Mouse (Mus musculus): Measurements from ENCODE around the gene Xcr1. TPM values are rescaled to one million over a fixed set of nuclear protein-coding genes. Genes with fewer than 3 reads are reported as not detected.

The Xcr1 gene
- polyA plus RNA-seq, 1 experiment from 2014 or later = 0.05 TPM

DNA sequence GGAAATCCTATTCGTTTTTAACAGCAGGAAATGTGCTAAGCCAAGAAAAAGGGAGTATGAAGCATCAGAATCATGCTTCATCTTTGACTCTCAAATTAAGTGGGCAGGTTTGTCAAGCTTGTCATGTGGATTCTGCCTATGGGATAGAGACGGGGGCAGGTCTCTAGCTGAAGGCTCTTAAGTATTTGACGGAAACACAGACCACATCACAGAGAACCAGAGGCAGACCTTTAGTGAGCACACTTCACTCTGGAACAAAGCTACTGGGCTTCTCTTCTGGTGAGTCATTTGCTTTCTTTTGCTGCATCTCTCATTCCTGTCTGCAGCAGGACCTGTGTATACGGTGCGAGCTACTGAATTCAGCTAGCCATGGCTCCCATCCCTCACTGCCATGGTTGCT is 55.6 kb downstream of the Xcr1 start, which contains the start of gene Cxcr6:
Gene Cxcr6, plus strand, starts transcription at position 209 of the 400 bp plus-strand sequence.
- WGBS = 90% methylated on average over 5 of the region's 5 CpGs
- DNase-seq (ENCODE audit: low spot score) = no peak
- H3K27me3 ChIP-seq (ENCODE audit: insufficient read depth, poor library complexity, severe bottlenecking) = no peaks in the 10 kb centered on the region
- no peaks in the 10 kb centered on the region for H3K4me1 ChIP-seq (replicated peaks)
- H3K36me3 ChIP-seq = peaks cover 17% of the 10 kb centered on the region
- H3K9me3 ChIP-seq = no peaks in the 10 kb centered on the region
- H3K27ac ChIP-seq = no peak within 1 kb of the TSS
- H3K4me3 ChIP-seq = no peak within 1 kb of the TSS

DNA sequence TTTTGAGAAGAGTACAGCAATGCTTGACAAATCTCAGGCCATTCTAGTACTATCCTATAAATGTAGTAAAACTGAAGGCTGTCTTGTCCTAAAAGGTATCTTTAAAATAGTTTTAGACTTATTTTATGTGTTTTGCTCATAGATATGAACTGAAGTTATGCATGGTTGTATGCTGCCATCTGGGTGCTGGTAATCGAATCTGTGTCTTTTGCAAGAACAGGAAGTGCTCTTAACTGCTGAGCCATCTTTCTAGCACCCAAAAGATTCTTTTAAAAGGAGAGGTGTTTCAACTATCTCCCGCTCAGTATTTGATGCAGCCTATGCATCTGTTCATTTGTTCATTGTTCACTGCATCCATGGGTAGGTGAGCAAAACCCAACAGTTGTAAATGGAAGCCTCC is 56.6 kb downstream of the Xcr1 start:
- WGBS = 96% methylated on average over 2 of the region's 2 CpGs
- no peak for DNase-seq (ENCODE audit: low spot score)

DNA sequence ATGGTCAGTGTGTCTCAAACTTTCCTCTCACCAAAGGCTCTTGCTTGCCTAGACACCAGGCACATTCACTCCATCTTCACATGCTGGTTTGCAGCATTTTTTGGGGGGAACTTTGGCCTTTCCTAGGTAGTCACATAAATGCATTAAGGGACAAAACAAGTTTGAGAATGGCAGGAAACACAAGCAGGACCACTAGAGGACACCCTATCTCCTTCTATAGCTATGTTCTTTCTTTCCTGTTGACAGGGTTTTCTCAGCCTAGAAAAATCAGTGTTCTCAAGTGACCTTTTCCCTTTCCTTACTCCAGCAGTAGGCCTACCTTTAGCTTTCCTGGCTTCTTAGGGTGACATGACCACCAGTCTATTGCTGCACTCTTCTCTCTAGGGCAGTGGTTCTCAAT is 58.9 kb downstream of the Xcr1 start:
- no peaks in the 10 kb centered on the region for H3K27me3 ChIP-seq (ENCODE audit: insufficient read depth, poor library complexity, severe bottlenecking)
- DNase-seq (ENCODE audit: low spot score) = no peak
- no peaks in the 10 kb centered on the region for H3K4me1 ChIP-seq (replicated peaks)
- H3K4me3 ChIP-seq = no peak overlapping the region
- no peaks in the 10 kb centered on the region for H3K9me3 ChIP-seq
- H3K36me3 ChIP-seq = peaks cover 17% of the 10 kb centered on the region
- H3K27ac ChIP-seq = no peak overlapping the region

More for the DNA sequence above, 56.6 kb downstream of the Xcr1 start:
- Histone ChIP-seq H3K4me3 (no peak overlapping the region), H3K9me3 (no peaks in the 10 kb centered on the region), H3K27ac (no peak overlapping the region), H3K36me3 (peaks cover 17% of the 10 kb centered on the region), H3K4me1 (replicated peaks) (no peaks in the 10 kb centered on the region), H3K27me3 (ENCODE audit: insufficient read depth, poor library complexity, severe bottlenecking) (no peaks in the 10 kb centered on the region)

DNA sequence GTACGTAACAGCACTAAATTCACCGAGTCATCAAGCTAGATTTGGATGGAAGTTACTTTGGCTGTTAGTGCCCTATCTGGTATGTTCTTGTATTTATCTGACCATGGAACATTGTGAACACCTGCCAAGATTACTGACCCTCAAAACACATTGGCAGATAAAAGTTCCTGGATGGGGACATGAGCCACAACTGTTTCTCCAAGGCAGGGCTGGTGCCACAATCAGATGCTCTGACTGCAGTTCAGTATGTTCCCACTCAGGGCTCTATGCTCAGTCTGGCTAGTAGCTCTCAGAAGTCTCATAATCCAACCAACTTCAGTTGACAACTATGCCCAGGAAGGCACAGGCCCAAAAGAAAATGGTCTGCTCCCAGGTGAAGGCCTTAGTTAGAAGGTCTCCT is 59.4 kb downstream of the Xcr1 start:
- DNase-seq (ENCODE audit: low spot score) = no peak
- peaks cover 21% of the 10 kb centered on the region for H3K36me3 ChIP-seq
- no peak overlapping the region for H3K4me3 ChIP-seq
- no peaks in the 10 kb centered on the region for H3K27me3 ChIP-seq (ENCODE audit: insufficient read depth, poor library complexity, severe bottlenecking)
- no peaks in the 10 kb centered on the region for H3K4me1 ChIP-seq (replicated peaks)
- no peaks in the 10 kb centered on the region for H3K9me3 ChIP-seq
- no peak overlapping the region for H3K27ac ChIP-seq
- 98% methylated on average over 2 of the region's 2 CpGs for WGBS

Other genes with a start within 250 kb of the Xcr1 start
- 0.14 and 0.34 TPM in 2 replicates for gene Slc6a20b, start 229.5 kb downstream of the Xcr1 start, polyA plus RNA-seq (2016; fragmentation: Nextera tagmentation; extraction: Ambion mirVana)
- gene Ccr9, start 183.6 kb downstream of the Xcr1 start, polyA plus RNA-seq (2016; fragmentation: Nextera tagmentation; extraction: Ambion mirVana) = 0.04 and 0.09 TPM in 2 replicates
- 0.63 and 0.85 TPM in 2 replicates for gene Slc6a20a, start 183.1 kb downstream of the Xcr1 start, polyA plus RNA-seq (2016; fragmentation: Nextera tagmentation; extraction: Ambion mirVana)
- 36.6 and 39.0 TPM in 2 replicates for gene Lztfl1, start 144.3 kb downstream of the Xcr1 start, polyA plus RNA-seq (2016; fragmentation: Nextera tagmentation; extraction: Ambion mirVana)
- gene Cxcr6, start 55.6 kb downstream of the Xcr1 start, polyA plus RNA-seq (2016; fragmentation: Nextera tagmentation; extraction: Ambion mirVana) = 0.09 TPM in 1 of 2 replicates, not detected in the other
- 8.5 and 9.4 TPM in 2 replicates for gene Fyco1, start 10.1 kb downstream of the Xcr1 start, polyA plus RNA-seq (2016; fragmentation: Nextera tagmentation; extraction: Ambion mirVana)
- gene Ccr1, start 106.7 kb upstream of the Xcr1 start, polyA plus RNA-seq (2016; fragmentation: Nextera tagmentation; extraction: Ambion mirVana) = 0.90 and 1.0 TPM in 2 replicates
- not detected in 2 replicates for gene Ccr1l1, start 116.4 kb upstream of the Xcr1 start, polyA plus RNA-seq (2016; fragmentation: Nextera tagmentation; extraction: Ambion mirVana)
- not detected in 2 replicates for gene Ccr3, start 159.9 kb upstream of the Xcr1 start, polyA plus RNA-seq (2016; fragmentation: Nextera tagmentation; extraction: Ambion mirVana)
- gene Ccr2, start 239.9 kb upstream of the Xcr1 start, polyA plus RNA-seq (2016; fragmentation: Nextera tagmentation; extraction: Ambion mirVana) = 0.05 and 0.09 TPM in 2 replicates

Measured in hindbrain, embryonic 10.5 days (tissue).